Mouse (Mus musculus): ENCODE data around the gene Rgl2.
A peak's percentile ranks its signal among the peaks of the same experiment; 100 is the strongest.
"Not testable (repeated sequence)": the region's sequence is repeated elsewhere in the genome, so short reads cannot be mapped to it uniquely, and the experiment has no call there.

Gene Rgl2

GRCm38 (mm10) chr17:33948090-33948904 is 19.0 kb downstream of the Rgl2 start:
- DNase-seq (ENCODE audit: low spot score in 2 of 2): no peak

- no peak for DNase-seq (ENCODE audit: low spot score in 2 of 2)
These were observed 19.7 kb downstream of the Rgl2 start for GRCm38 (mm10) chr17:33948905-33949537.

GRCm38 (mm10) chr17:33950131-33950625 is 20.8 kb downstream of the Rgl2 start:
- DNase-seq (ENCODE audit: low spot score in 2 of 2): no peak

- DNase-seq (ENCODE audit: low spot score in 2 of 2): peak in 1 of 2 experiments; percentile 72
These were observed 21.9 kb downstream of the Rgl2 start, which contains the start of gene B3galt4 for GRCm38 (mm10) chr17:33951021-33951946. Gene B3galt4 (minus strand): TSS chr17:33951488.

GRCm38 (mm10) chr17:33952015-33952414 is 22.7 kb downstream of the Rgl2 start:
- DNase-seq (ENCODE audit: low spot score in 2 of 2): not testable (repeated sequence)

- no peak for DNase-seq (ENCODE audit: low spot score in 2 of 2)
These were observed 23.5 kb downstream of the Rgl2 start for GRCm38 (mm10) chr17:33952879-33953278.

- DNase-seq (ENCODE audit: low spot score in 2 of 2): no peak
These were observed 24.0 kb downstream of the Rgl2 start for GRCm38 (mm10) chr17:33953310-33953709.

GRCm38 (mm10) chr17:33953961-33954565 is 24.7 kb downstream of the Rgl2 start:
- DNase-seq (ENCODE audit: low spot score in 2 of 2): no peak

- no peak for DNase-seq (ENCODE audit: low spot score in 2 of 2)
These were observed 25.6 kb downstream of the Rgl2 start for GRCm38 (mm10) chr17:33954646-33955554.

- peak; percentile 97 to 99 for DNase-seq (ENCODE audit: low spot score in 2 of 2)
These were observed 26.3 kb downstream of the Rgl2 start, which contains the start of the genes Vps52 and Rps18 for GRCm38 (mm10) chr17:33955555-33956214. Gene Vps52 (plus strand): TSS chr17:33955812. Gene Rps18 (minus strand): TSS chr17:33956001.

- DNase-seq (ENCODE audit: low spot score in 2 of 2): no peak
These were observed 27.0 kb downstream of the Rgl2 start for GRCm38 (mm10) chr17:33956336-33956735.

GRCm38 (mm10) chr17:33957493-33957892 is 28.1 kb downstream of the Rgl2 start:
- no peak for DNase-seq (ENCODE audit: low spot score in 2 of 2)

GRCm38 (mm10) chr17:33958451-33958850 is 29.1 kb downstream of the Rgl2 start:
- DNase-seq (ENCODE audit: low spot score in 2 of 2): no peak

- DNase-seq (ENCODE audit: low spot score in 2 of 2): no peak
These were observed 29.8 kb downstream of the Rgl2 start for GRCm38 (mm10) chr17:33959135-33959534.

GRCm38 (mm10) chr17:33959948-33960347 is 30.6 kb downstream of the Rgl2 start:
- DNase-seq (ENCODE audit: low spot score in 2 of 2): no peak

GRCm38 (mm10) chr17:33962876-33963275 is 33.5 kb downstream of the Rgl2 start:
- no peak for DNase-seq (ENCODE audit: low spot score in 2 of 2)

- DNase-seq (ENCODE audit: low spot score in 2 of 2): no peak
These were observed 35.9 kb downstream of the Rgl2 start for GRCm38 (mm10) chr17:33965082-33965845.

GRCm38 (mm10) chr17:33965846-33966550 is 36.7 kb downstream of the Rgl2 start:
- DNase-seq (ENCODE audit: low spot score in 2 of 2): no peak

Data from left cerebral cortex, adult 9 months (tissue).